Mouse (Mus musculus): ENCODE results near the gene Panx2. TPM values are rescaled to one million over a fixed set of nuclear protein-coding genes. Genes with fewer than 3 reads are reported as not detected.

The Panx2 gene
- total and polyA plus RNA-seq, 3 experiments: not detected

DNA sequence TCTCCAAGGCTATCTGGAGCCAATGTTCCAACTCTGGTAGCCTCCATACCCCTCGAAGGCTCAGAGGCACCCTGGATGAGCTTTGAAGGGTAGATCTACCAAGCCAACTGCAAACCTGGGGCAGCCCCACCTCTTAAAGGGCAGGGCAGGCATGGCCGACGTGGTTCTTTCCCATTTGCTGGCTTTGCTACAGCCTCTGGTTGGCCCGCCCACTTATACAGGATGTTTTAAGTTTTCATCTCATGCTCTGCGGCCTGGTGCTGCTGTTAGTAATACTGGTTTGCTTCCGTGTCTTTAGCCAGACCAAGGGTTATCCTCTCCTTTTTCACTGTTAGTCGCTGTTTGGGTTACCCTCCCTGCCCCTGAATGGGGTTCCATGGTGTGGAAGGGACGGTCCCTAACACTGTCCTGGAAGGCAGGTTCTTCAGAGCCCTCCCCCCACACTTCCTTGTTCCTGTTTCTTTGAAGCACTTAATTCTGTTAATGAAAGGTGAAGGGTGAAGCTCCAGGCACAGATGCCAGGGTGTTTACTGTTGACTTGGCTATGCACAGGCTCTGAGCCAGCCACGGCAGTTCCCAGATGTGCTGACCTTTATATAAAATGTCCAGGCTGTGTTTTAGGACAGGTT is 18.8 kb downstream of the Panx2 start (continued):
- TF ChIP-seq GABPA (IDR thresholded peaks at IDR 0.05; ENCODE audit: insufficient replicate concordance, low read depth, low read length) (no peak), KAT2A (IDR thresholded peaks at IDR 0.05; ENCODE audit: insufficient replicate concordance, low read length) (no peak), BHLHE40 (IDR thresholded peaks at IDR 0.05; ENCODE audit: low read depth, low read length) (no peak), PAX5 (IDR thresholded peaks at IDR 0.05; ENCODE audit: low read length) (no peak), JUN (IDR thresholded peaks at IDR 0.05; ENCODE audit: insufficient read depth, low read depth, low read length) (no peak), CHD1 (IDR thresholded peaks at IDR 0.05; ENCODE audit: low read depth, low read length) (no peak), ZC3H11A (IDR thresholded peaks at IDR 0.05; ENCODE audit: low read depth, low read length) (no peak), MXI1 (IDR thresholded peaks at IDR 0.05; ENCODE audit: low read depth, low read length) (peak; percentile 60), HCFC1 (IDR thresholded peaks at IDR 0.05; ENCODE audit: low read depth, low read length) (peak; percentile 74)

DNA sequence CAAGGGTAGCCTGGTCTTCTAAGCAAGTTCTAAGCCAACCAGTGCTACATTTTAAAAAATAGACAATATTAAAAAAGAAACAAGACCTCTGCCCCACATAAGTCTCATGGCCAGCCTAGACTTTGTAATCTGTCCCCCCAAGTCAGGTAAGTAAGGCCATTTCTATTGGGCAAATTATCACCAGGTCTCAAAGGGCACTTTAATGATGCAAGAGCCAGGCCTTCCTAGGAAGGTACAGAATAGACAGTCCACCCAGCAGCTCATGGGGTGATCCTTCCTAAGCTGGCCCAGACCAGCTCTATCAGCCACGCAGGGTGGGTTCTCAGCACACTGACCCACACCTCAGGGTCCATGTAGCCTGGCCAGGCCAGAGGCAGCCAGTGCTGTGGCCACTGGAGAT is 24.4 kb downstream of the Panx2 start:
- Histone ChIP-seq H3K36me3 (replicated peaks in 1 of 2; ENCODE audit: control insufficient read depth in 1 of 2, insufficient read depth in 1 of 2, low read length in 1 of 2) (peaks cover 62 to 83% of the 10 kb centered on the region in 2 experiments), H3K4me3 (replicated peaks in 1 of 3; ENCODE audit: low read depth in 2 of 3, low read length in 2 of 3, poor library complexity in 1 of 3) (no peak overlapping the region), H3K79me2 (replicated peaks; ENCODE audit: control insufficient read depth, extremely low read depth, insufficient read depth, poor library complexity, severe bottlenecking) (peaks cover 15% of the 10 kb centered on the region), H3K27ac (ENCODE audit: insufficient read depth, low read depth) (no peak overlapping the region), H3K9ac (ENCODE audit: insufficient read depth, low read depth) (no peak overlapping the region), H3K27me3 (replicated peaks) (no peaks in the 10 kb centered on the region), H3K4me2 (ENCODE audit: insufficient read depth, low read depth, poor library complexity, severe bottlenecking) (no peak overlapping the region), H3K4me1 (ENCODE audit: control insufficient read depth in 1 of 2, insufficient read depth in 2 of 2) (peaks cover 2 to 16% of the 10 kb centered on the region in 2 experiments; a peak in 3 of 4 replicates), H3K9me3 (replicated peaks; ENCODE audit: low read length) (no peaks in the 10 kb centered on the region)
- no peak for DNase-seq (ENCODE audit: extremely low read depth)
- TF ChIP-seq JUN (IDR thresholded peaks at IDR 0.05; ENCODE audit: insufficient read depth, low read depth, low read length) (no peak), ZMIZ1 (IDR thresholded peaks at IDR 0.05; ENCODE audit: low read depth, low read length) (no peak), POLR2AphosphoS2 (IDR thresholded peaks at IDR 0.05; ENCODE audit: low read depth, low read length) (no peak), CTCF (conservative IDR thresholded peaks at IDR 0.05 in 1 of 2, IDR thresholded peaks at IDR 0.05 in 1 of 2; ENCODE audit: low read depth in 2 of 2, low read length in 2 of 2) (no peak), ETS1 (conservative IDR thresholded peaks at IDR 0.05; ENCODE audit: low read depth, low read length) (no peak), UBTF (IDR thresholded peaks at IDR 0.05; ENCODE audit: low read depth, low read length) (no peak), USF2 (conservative IDR thresholded peaks at IDR 0.05; ENCODE audit: low read depth, low read length) (no peak), EP300 (IDR thresholded peaks at IDR 0.05; ENCODE audit: low read length) (no peak), ZKSCAN1 (IDR thresholded peaks at IDR 0.05; ENCODE audit: borderline replicate concordance, low read depth, low read length) (no peak), GABPA (IDR thresholded peaks at IDR 0.05; ENCODE audit: insufficient replicate concordance, low read depth, low read length) (no peak), MAZ (IDR thresholded peaks at IDR 0.05; ENCODE audit: low read depth, low read length) (no peak), NELFE (IDR thresholded peaks at IDR 0.05; ENCODE audit: low read depth, low read length) (no peak), RAD21 (IDR thresholded peaks at IDR 0.05; ENCODE audit: low read depth, low read length) (no peak), MYC (IDR thresholded peaks at IDR 0.05; ENCODE audit: low read depth, low read length) (no peak)
- in situ Hi-C loops (cut with MboI; ENCODE audit: low pct_ligation_motif_present, low pct_unique_long_range_greater_than_20kb, low sequenced_read_pairs) (no loop called here), dilution Hi-C loops (cut with MboI; ENCODE audit: extremely low pct_ligation_motif_present, extremely low pct_unique_long_range_greater_than_20kb, low sequenced_read_pairs) (no loop called here)
